Mouse (Mus musculus) hindbrain, embryonic 11.5 days (tissue): ENCODE data around the gene Gm10203. TPM values are rescaled to one million over a fixed set of nuclear protein-coding genes. Genes with fewer than 3 reads are reported as not detected.

Source experiments
- polyA plus RNA-seq: library from polyadenylated mRNA; unstranded; fragments of >200 nt; fragmentation: Nextera tagmentation; extraction: Ambion mirVana; gene quantifications from 2 replicates; pipeline ENCODE4 v1.2.1, GENCODE M21; 2014

Gene Gm10203
- polyA plus RNA-seq, 1 experiment from 2014 or later: not detected

Other genes starting within 250 kb of the Gm10203 start
- gene Caprin2, start 233.9 kb upstream of the Gm10203 start, polyA plus RNA-seq: 10.7 and 13.1 TPM in 2 replicates
- 246 and 283 TPM in 2 replicates for gene Sinhcaf, start 183.7 kb upstream of the Gm10203 start, polyA plus RNA-seq
- 18.0 and 30.0 TPM in 2 replicates for gene Dennd5b, start 28.5 kb upstream of the Gm10203 start, polyA plus RNA-seq
- 8.8 and 8.9 TPM in 2 replicates for gene Etfbkmt, start 9.7 kb downstream of the Gm10203 start, polyA plus RNA-seq
- gene Amn1, start 58.5 kb downstream of the Gm10203 start, polyA plus RNA-seq: 70.0 and 71.1 TPM in 2 replicates
- gene Resf1, start 179.2 kb downstream of the Gm10203 start, polyA plus RNA-seq: 40.3 and 47.3 TPM in 2 replicates